Mouse (Mus musculus): ENCODE measurements at regions not wholly inside any gene's neighbourhood (a gene's known extent, or its start where the extent isn't known, plus 50 kb on each side); places are given as distances from the start of the nearest gene placed in this dataset.

DNA sequence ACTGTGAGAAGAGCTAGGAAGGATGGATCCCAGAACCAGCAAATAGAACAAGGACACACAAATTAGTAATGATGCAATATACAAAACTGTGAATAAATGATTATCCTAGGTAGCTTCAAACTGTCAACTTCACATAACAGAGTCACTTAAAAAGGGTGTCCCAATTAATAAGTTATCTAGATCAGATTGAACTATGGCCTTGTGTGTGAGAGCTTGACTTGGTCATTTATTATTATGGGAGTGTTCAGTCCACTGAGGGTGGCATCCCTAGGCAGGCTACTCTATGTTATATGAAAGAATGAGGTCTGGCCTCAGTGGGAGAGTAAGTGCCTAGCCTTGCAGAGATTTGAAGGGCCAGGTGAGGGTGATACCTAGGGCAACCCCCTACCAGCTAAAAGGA is 104.4 kb upstream of the Chl1 start:
- no peak for TF ChIP-seq CTCF (IDR thresholded peaks at IDR 0.05)
- TF ChIP-seq EP300 (IDR thresholded peaks at IDR 0.05), result no peak

All from lung, postnatal 0 days (tissue).